In genomic region chr7:99224225-99224624, GRCm38 (mm10) we compare ENCODE assay signal across 13 mouse cellular contexts. TPM values are rescaled to one million over a fixed set of nuclear protein-coding genes. Genes with fewer than 3 reads are reported as not detected.
DNase-seq lines count a peak whose midpoint lies in the region; ATAC-seq lines count a peak whose summit lies in the region.
"Had no signal": no experiment of that assay in that cellular context is flagged by ENCODE, and none has a peak within 500 bp of the region (broad histone marks: within the 10 kb centered on the region; RNA-seq: fewer than 3 reads in every experiment).

No protein-coding gene starts in this region.

- H3K27me3 ChIP-seq in hindbrain, embryonic 10.5 days (ENCODE audit: insufficient read depth, poor library complexity, severe bottlenecking), result no peaks in the 10 kb centered on the region
- no peaks in the 10 kb centered on the region for H3K27me3 ChIP-seq in hindbrain, embryonic 16.5 days (replicated peaks; ENCODE audit: control insufficient read depth, insufficient read depth, low read length)
- no peaks in the 10 kb centered on the region for H3K27me3 ChIP-seq in kidney, embryonic 16.5 days (ENCODE audit: insufficient read depth, low read length)
- H3K27me3 ChIP-seq: hindbrain, embryonic 13.5 days had no signal

- no peak for ATAC-seq in hindbrain, embryonic 16.5 days
- ATAC-seq in kidney, embryonic 16.5 days (ENCODE audit: low FRiP score, low TSS enrichment), result no peak

- no peak overlapping the region for H3K9ac ChIP-seq in hindbrain, embryonic 16.5 days (ENCODE audit: low read depth, low read length)
- H3K9ac ChIP-seq in kidney, embryonic 16.5 days (replicated peaks; ENCODE audit: low read length), result no peak overlapping the region
- H3K9ac ChIP-seq: hindbrain, embryonic 13.5 days had no signal

- H3K9me3 ChIP-seq in hindbrain, embryonic 10.5 days, result no peaks in the 10 kb centered on the region
- H3K9me3 ChIP-seq in hindbrain, embryonic 16.5 days (ENCODE audit: control insufficient read depth, low read length), result no peaks in the 10 kb centered on the region
- no peaks in the 10 kb centered on the region for H3K9me3 ChIP-seq in kidney, embryonic 16.5 days (ENCODE audit: low read length)
- H3K9me3 ChIP-seq: hindbrain, embryonic 13.5 days; limb, embryonic 10.5 days had no signal

- no peak overlapping the region for H3K4me3 ChIP-seq in hindbrain, embryonic 10.5 days
- no peak overlapping the region for H3K4me3 ChIP-seq in hindbrain, embryonic 16.5 days (ENCODE audit: low read length)
- no peak overlapping the region for H3K4me3 ChIP-seq in kidney, embryonic 16.5 days (ENCODE audit: low read length)
- H3K4me3 ChIP-seq: hindbrain, embryonic 13.5 days; limb, embryonic 10.5 days had no signal

- H3K36me3 ChIP-seq in hindbrain, embryonic 10.5 days, result peaks cover 13% of the 10 kb centered on the region; the same call in 1 of the 2 replicates
- H3K36me3 ChIP-seq in hindbrain, embryonic 16.5 days (ENCODE audit: control insufficient read depth, insufficient read depth, low read length), result no peaks in the 10 kb centered on the region
- H3K36me3 ChIP-seq in kidney, embryonic 16.5 days (ENCODE audit: insufficient read depth, low read length), result no peaks in the 10 kb centered on the region
- H3K36me3 ChIP-seq: hindbrain, embryonic 13.5 days had no signal

- H3K27ac ChIP-seq in hindbrain, embryonic 10.5 days, result peak overlapping the region; percentile 47; the same call in 1 of the 2 replicates
- no peak overlapping the region for H3K27ac ChIP-seq in hindbrain, embryonic 16.5 days (ENCODE audit: low read depth, low read length)
- peak overlapping the region; percentile 1; the same call in 1 of the 2 replicates for H3K27ac ChIP-seq in kidney, embryonic 16.5 days (ENCODE audit: low read length)
- H3K27ac ChIP-seq: hindbrain, embryonic 13.5 days; limb, embryonic 10.5 days had no signal

- 69% methylated on average over 7 of the region's 7 CpGs for WGBS in hindbrain, embryonic 10.5 days
- WGBS in hindbrain, embryonic 16.5 days, result 66% methylated on average over 7 of the region's 7 CpGs
- 69% methylated on average over 7 of the region's 7 CpGs for WGBS in kidney, embryonic 16.5 days

- H3K4me1 ChIP-seq in hindbrain, embryonic 10.5 days (replicated peaks), result peaks cover 18% of the 10 kb centered on the region
- no peaks in the 10 kb centered on the region for H3K4me1 ChIP-seq in hindbrain, embryonic 16.5 days (ENCODE audit: control insufficient read depth, insufficient read depth, low read depth, low read length)
- H3K4me1 ChIP-seq in kidney, embryonic 16.5 days (ENCODE audit: insufficient read depth, low read length), result no peaks in the 10 kb centered on the region
- H3K4me1 ChIP-seq: hindbrain, embryonic 13.5 days had no signal

- no peak overlapping the region for H3K4me2 ChIP-seq in hindbrain, embryonic 16.5 days (ENCODE audit: low read length)
- no peak overlapping the region for H3K4me2 ChIP-seq in kidney, embryonic 16.5 days (replicated peaks; ENCODE audit: low read depth, low read length)
- H3K4me2 ChIP-seq: hindbrain, embryonic 13.5 days had no signal

- DNase-seq in hindbrain, embryonic 10.5 days (ENCODE audit: low spot score), result no peak
- DNase-seq in 416B (ENCODE audit: low read depth), result peak; percentile 35
- DNase-seq in R1 (ENCODE audit: low read depth, low spot score), result peak; percentile 14
- DNase-seq in urinary bladder, postnatal 25 days (ENCODE audit: low spot score), result no peak
- no peak for DNase-seq in spleen, postnatal 10 days (ENCODE audit: low spot score in 2 of 2)
- DNase-seq in layer of hippocampus, postnatal 10 days (ENCODE audit: low spot score in 2 of 2), result no peak
- DNase-seq: spleen, adult 18-20 months; thymus, postnatal 36 days had no signal

RNA-seq across cellular contexts. Expression of gene Mogat2, which starts 14.2 kb away (rescaled TPM):
- polyA plus RNA-seq in hindbrain, embryonic 10.5 days (2016; fragmentation: Nextera tagmentation; extraction: Ambion mirVana), result 21.2 and 31.5 TPM in 2 replicates
- polyA plus RNA-seq in hindbrain, embryonic 16.5 days (2015; fragmentation: Nextera tagmentation; extraction: Ambion mirVana), result 0.80 and 1.3 TPM in 2 replicates
- polyA plus RNA-seq in kidney, embryonic 16.5 days (2015; fragmentation: Nextera tagmentation; extraction: Ambion mirVana), result 12.2 and 14.9 TPM in 2 replicates
- total RNA-seq in layer of hippocampus, postnatal 10 days (2021), result not detected
- total RNA-seq: gastrocnemius, adult 8-10 months had no signal

RNA-seq across cellular contexts. Expression of gene Dgat2, which starts 41.7 kb away (rescaled TPM):
- 13.1 and 15.0 TPM in 2 replicates for polyA plus RNA-seq in hindbrain, embryonic 10.5 days (2016; fragmentation: Nextera tagmentation; extraction: Ambion mirVana)
- polyA plus RNA-seq in hindbrain, embryonic 16.5 days (2015; fragmentation: Nextera tagmentation; extraction: Ambion mirVana), result 23.7 and 24.9 TPM in 2 replicates
- 41.6 and 43.4 TPM in 2 replicates for polyA plus RNA-seq in kidney, embryonic 16.5 days (2015; fragmentation: Nextera tagmentation; extraction: Ambion mirVana)
- total RNA-seq in layer of hippocampus, postnatal 10 days (2021), result 10 to 100 TPM; 77.9 to 82.9 TPM

RNA-seq across cellular contexts. Expression of gene Map6, which starts 43.0 kb away (rescaled TPM):
- polyA plus RNA-seq in hindbrain, embryonic 10.5 days (2016; fragmentation: Nextera tagmentation; extraction: Ambion mirVana), result 32.9 and 65.5 TPM in 2 replicates
- polyA plus RNA-seq in hindbrain, embryonic 16.5 days (2015; fragmentation: Nextera tagmentation; extraction: Ambion mirVana), result 127 and 137 TPM in 2 replicates
- 1.7 and 2.1 TPM in 2 replicates for polyA plus RNA-seq in kidney, embryonic 16.5 days (2015; fragmentation: Nextera tagmentation; extraction: Ambion mirVana)
- 100 to 1,000 TPM; 178 to 182 TPM for total RNA-seq in layer of hippocampus, postnatal 10 days (2021)

Comparison
In these comparisons a context has a peak if more than half of its experiments do, and no peak if none do; other contexts are left out.
1. DNase-seq: peak in 416B (single experiment) and R1 (single experiment); none in hindbrain, embryonic 10.5 days (single experiment), urinary bladder, postnatal 25 days (single experiment), spleen, postnatal 10 days (0 of 2) and layer of hippocampus, postnatal 10 days (0 of 2).
2. RNA of gene Map6, which starts 43.0 kb away (polyA plus RNA-seq): 127 to 137 TPM in hindbrain, embryonic 16.5 days and 32.9 to 65.5 TPM in hindbrain, embryonic 10.5 days; 1.7 to 2.1 TPM in kidney, embryonic 16.5 days; every median in the first group is over 10 times any median in the second.